Mouse (Mus musculus) ES-Bruce4 (cell line): Measurements from ENCODE around the gene Unc93b1. TPM values are rescaled to one million over a fixed set of nuclear protein-coding genes. Genes with fewer than 3 reads are reported as not detected.
"Not testable (repeated sequence)": the region's sequence is repeated elsewhere in the genome, so short reads cannot be mapped to it uniquely, and the experiment has no call there.

Source experiments
- H3K27ac ChIP-seq: 2 replicates; pipeline ENCODE4 v1.5.1; 2012; ENCODE audit warnings: low read length, inconsistent platforms; ENCODE audit not compliant: insufficient read depth
- H3K27me3 ChIP-seq: 2 replicates; pipeline ENCODE4 v1.6.1; 2012; ENCODE audit warnings: mild to moderate bottlenecking, low read length, inconsistent platforms; ENCODE audit not compliant: control insufficient read depth, poor library complexity, insufficient read depth, severe bottlenecking
- H3K36me3 ChIP-seq: 2 replicates; pipeline ENCODE4 v1.6.1; 2012; ENCODE audit warnings: inconsistent platforms, mild to moderate bottlenecking, low read length, moderate library complexity; ENCODE audit not compliant: control insufficient read depth, poor library complexity, insufficient read depth, severe bottlenecking
- H3K4me1 ChIP-seq: one replicate; pipeline ENCODE4 v1.8.1; 2011; ENCODE audit warnings: low read length; ENCODE audit not compliant: control insufficient read depth, insufficient read depth
- H3K4me3 ChIP-seq: 2 replicates; pipeline ENCODE4 v1.5.1; 2011; ENCODE audit warnings: low read depth, mild to moderate bottlenecking, low read length
- H3K9ac ChIP-seq: 2 replicates; pipeline ENCODE4 v1.6.1; 2012; ENCODE audit warnings: low read depth, mild to moderate bottlenecking, inconsistent platforms; ENCODE audit not compliant: poor library complexity, severe bottlenecking
- H3K9me3 ChIP-seq: replicated peaks from 2 replicates; pipeline ENCODE4 v1.6.1; 2012; ENCODE audit warnings: mild to moderate bottlenecking, low read length, inconsistent platforms; ENCODE audit not compliant: control insufficient read depth, poor library complexity, insufficient read depth, severe bottlenecking
- CTCF ChIP-seq: IDR thresholded peaks from one replicate; pipeline ENCODE4 v1.8.1; 2011; ENCODE audit warnings: low read depth, low read length
- EP300 ChIP-seq: IDR thresholded peaks from 2 replicates; pipeline ENCODE4 v1.6.1; 2011; ENCODE audit warnings: low read depth, low read length; ENCODE audit not compliant: insufficient read depth
- POLR2A ChIP-seq: IDR thresholded peaks from one replicate; pipeline ENCODE4 v1.8.1; 2011; ENCODE audit warnings: low read length; ENCODE audit not compliant: insufficient read depth
- polyA plus RNA-seq: library from polyadenylated mRNA; stranded (reverse); fragments of >200 nt; gene quantifications from 2 replicates; pipeline ENCODE4 v1.2.4, GENCODE M21; 2011; ENCODE audit warnings: low read depth; ENCODE audit not compliant: missing spikeins, insufficient read depth, insufficient read length

Gene Unc93b1
- polyA plus RNA-seq, 1 experiment: 13.5 TPM

GRCm38 (mm10) chr19:3947813-3948212, 12.8 kb downstream of the Unc93b1 start:
- TF ChIP-seq CTCF (no peak), EP300 (no peak), POLR2A (no peak)
- H3K4me1 ChIP-seq: peaks cover 2% of the 10 kb centered on the region
- no peaks in the 10 kb centered on the region for H3K27me3 ChIP-seq
- H3K4me3 ChIP-seq: no peak overlapping the region
- no peaks in the 10 kb centered on the region for H3K36me3 ChIP-seq
- no peak overlapping the region for H3K27ac ChIP-seq
- no peak overlapping the region for H3K9ac ChIP-seq
- no peaks in the 10 kb centered on the region for H3K9me3 ChIP-seq

GRCm38 (mm10) chr19:3948546-3948945, 13.6 kb downstream of the Unc93b1 start:
- peak overlapping the region; percentile 11 for H3K4me3 ChIP-seq

GRCm38 (mm10) chr19:3950331-3950730, 15.3 kb downstream of the Unc93b1 start:
- Histone ChIP-seq H3K4me3 (no peak overlapping the region), H3K27me3 (no peaks in the 10 kb centered on the region), H3K4me1 (peaks cover 2% of the 10 kb centered on the region), H3K9me3 (no peaks in the 10 kb centered on the region), H3K36me3 (no peaks in the 10 kb centered on the region), H3K9ac (no peak overlapping the region), H3K27ac (no peak overlapping the region)
- TF ChIP-seq EP300: no peak
- TF ChIP-seq POLR2A: no peak
- TF ChIP-seq CTCF: no peak

More at GRCm38 (mm10) chr19:3948546-3948945, 13.6 kb downstream of the Unc93b1 start:
- H3K9ac ChIP-seq: 0 out of 2 replicates have a peak overlapping the region, but pooled peaks have one; percentile 21
- no peak overlapping the region for H3K27ac ChIP-seq
- no peaks in the 10 kb centered on the region for H3K36me3 ChIP-seq
- no peaks in the 10 kb centered on the region for H3K9me3 ChIP-seq
- TF ChIP-seq CTCF (no peak), EP300 (no peak), POLR2A (no peak)
- H3K27me3 ChIP-seq: no peaks in the 10 kb centered on the region
- H3K4me1 ChIP-seq: peaks cover 2% of the 10 kb centered on the region

- Histone ChIP-seq H3K27ac (no peak overlapping the region), H3K4me3 (no peak overlapping the region), H3K4me1 (no peaks in the 10 kb centered on the region), H3K27me3 (no peaks in the 10 kb centered on the region), H3K36me3 (no peaks in the 10 kb centered on the region), H3K9ac (no peak overlapping the region), H3K9me3 (no peaks in the 10 kb centered on the region)
- TF ChIP-seq EP300 (no peak), CTCF (no peak), POLR2A (no peak)
Measured at GRCm38 (mm10) chr19:3951461-3951860, 16.5 kb downstream of the Unc93b1 start.

GRCm38 (mm10) chr19:3952099-3952498, 17.1 kb downstream of the Unc93b1 start:
- Histone ChIP-seq H3K9ac (no peak overlapping the region), H3K4me1 (no peaks in the 10 kb centered on the region), H3K27ac (no peak overlapping the region), H3K27me3 (no peaks in the 10 kb centered on the region), H3K36me3 (no peaks in the 10 kb centered on the region), H3K9me3 (no peaks in the 10 kb centered on the region), H3K4me3 (no peak overlapping the region)
- TF ChIP-seq EP300: no peak
- TF ChIP-seq CTCF: no peak
- no peak for TF ChIP-seq POLR2A

- Histone ChIP-seq H3K4me3 (no peak overlapping the region), H3K4me1 (no peaks in the 10 kb centered on the region), H3K36me3 (no peaks in the 10 kb centered on the region), H3K27me3 (no peaks in the 10 kb centered on the region), H3K9me3 (no peaks in the 10 kb centered on the region), H3K9ac (no peak overlapping the region), H3K27ac (no peak overlapping the region)
- TF ChIP-seq EP300 (no peak), POLR2A (no peak), CTCF (no peak)
Measured at GRCm38 (mm10) chr19:3955033-3955432, 20.0 kb downstream of the Unc93b1 start.

- no peak overlapping the region for H3K27ac ChIP-seq
- H3K9ac ChIP-seq: no peak overlapping the region
- no peaks in the 10 kb centered on the region for H3K4me1 ChIP-seq
- H3K9me3 ChIP-seq: no peaks in the 10 kb centered on the region
- TF ChIP-seq POLR2A: no peak
- H3K36me3 ChIP-seq: no peaks in the 10 kb centered on the region
- H3K27me3 ChIP-seq: no peaks in the 10 kb centered on the region
- H3K4me3 ChIP-seq: no peak overlapping the region
Measured at GRCm38 (mm10) chr19:3955804-3956203, 20.8 kb downstream of the Unc93b1 start.

- not testable (repeated sequence) for H3K9ac ChIP-seq, H3K9me3 ChIP-seq, H3K27me3 ChIP-seq, H3K27ac ChIP-seq, H3K4me3 ChIP-seq, H3K36me3 ChIP-seq, H3K4me1 ChIP-seq
Measured at GRCm38 (mm10) chr19:3957296-3958036, 22.5 kb downstream of the Unc93b1 start.
